Mouse (Mus musculus) lung, adult 18-20 months (tissue): ENCODE data around the gene Galntl6.

Experiments
- DNase-seq, 2 experiments: peaks; one replicate each; pipeline ENCODE4 v3.0.0; 2022; ENCODE audit warnings: mixed read lengths in 2 of 2

Galntl6 gene

GRCm38 (mm10) chr8:57958121-57958901 is 954.1 kb downstream of the Galntl6 start:
- DNase-seq: no peak

GRCm38 (mm10) chr8:57955501-57955900 is 956.9 kb downstream of the Galntl6 start:
- DNase-seq: no peak

- no peak for DNase-seq
Measured at GRCm38 (mm10) chr8:57941113-57941512, 971.3 kb downstream of the Galntl6 start.

GRCm38 (mm10) chr8:57939856-57940420 is 972.5 kb downstream of the Galntl6 start:
- no peak for DNase-seq

- peak in 1 of 2 experiments; percentile 3 for DNase-seq
Measured at GRCm38 (mm10) chr8:57939177-57939855, 973.1 kb downstream of the Galntl6 start.

- no peak for DNase-seq
Measured at GRCm38 (mm10) chr8:57927074-57927473, 985.4 kb downstream of the Galntl6 start.

GRCm38 (mm10) chr8:57923556-57923955 is 988.9 kb downstream of the Galntl6 start:
- DNase-seq: no peak

GRCm38 (mm10) chr8:57923130-57923529 is 989.3 kb downstream of the Galntl6 start:
- no peak for DNase-seq

GRCm38 (mm10) chr8:57922214-57923070 is 990.0 kb downstream of the Galntl6 start:
- no peak for DNase-seq

- DNase-seq: no peak
Measured at GRCm38 (mm10) chr8:57920326-57920903, 992.0 kb downstream of the Galntl6 start.

- no peak for DNase-seq
Measured at GRCm38 (mm10) chr8:57918720-57919640, 993.5 kb downstream of the Galntl6 start.

- DNase-seq: no peak
Measured at GRCm38 (mm10) chr8:57893360-57893759, 1019.1 kb downstream of the Galntl6 start.

GRCm38 (mm10) chr8:57892115-57892514 is 1020.3 kb downstream of the Galntl6 start:
- no peak for DNase-seq

- no peak for DNase-seq
Measured at GRCm38 (mm10) chr8:57890159-57890558, 1022.3 kb downstream of the Galntl6 start.

GRCm38 (mm10) chr8:57888831-57889230 is 1023.6 kb downstream of the Galntl6 start:
- no peak for DNase-seq

- DNase-seq: no peak
Measured at GRCm38 (mm10) chr8:57879452-57879851, 1033.0 kb downstream of the Galntl6 start.

- no peak for DNase-seq
Measured at GRCm38 (mm10) chr8:57849074-57849473, 1063.4 kb downstream of the Galntl6 start.

- no peak for DNase-seq
Measured at GRCm38 (mm10) chr8:57843461-57843860, 1069.0 kb downstream of the Galntl6 start.

- no peak for DNase-seq
Measured at GRCm38 (mm10) chr8:57842462-57843391, 1069.7 kb downstream of the Galntl6 start.

GRCm38 (mm10) chr8:57841446-57841845 is 1071.0 kb downstream of the Galntl6 start:
- DNase-seq: no peak
